Mouse (Mus musculus) olfactory bulb, adult 2 months (tissue): ENCODE data around the gene Tceal1. TPM values are rescaled to one million over a fixed set of nuclear protein-coding genes. Genes with fewer than 3 reads are reported as not detected.
"Not testable (repeated sequence)": the region's sequence is repeated elsewhere in the genome, so short reads cannot be mapped to it uniquely, and the experiment has no call there.

Source experiments
- H3K27ac ChIP-seq: fragments of 200-500 bp; 2 replicates; pipeline ENCODE4 v1.5.1; 2012; ENCODE audit warnings: low read depth, low read length; ENCODE audit not compliant: insufficient read depth
- H3K4me1 ChIP-seq: fragments of 200-500 bp; 2 replicates; pipeline ENCODE4 v1.6.1; 2012; ENCODE audit warnings: low read length; ENCODE audit not compliant: control insufficient read depth, insufficient read depth
- H3K4me3 ChIP-seq: fragments of 200-500 bp; 2 replicates; pipeline ENCODE4 v1.5.1; 2012; ENCODE audit warnings: mild to moderate bottlenecking, low read depth, low read length, moderate library complexity; ENCODE audit not compliant: insufficient read depth
- CTCF ChIP-seq: fragments of 200-500 bp; IDR thresholded peaks from 2 replicates; pipeline ENCODE4 v1.5.1; 2012; ENCODE audit warnings: low read depth, mild to moderate bottlenecking, low read length, moderate library complexity; ENCODE audit not compliant: insufficient read depth
- POLR2A ChIP-seq: fragments of 200-500 bp; IDR thresholded peaks from 2 replicates; pipeline ENCODE4 v1.6.1; 2012; ENCODE audit warnings: mild to moderate bottlenecking, low read depth, low read length, moderate library complexity; ENCODE audit not compliant: insufficient read depth
- WGBS: fragments of 180-500 bp; shearing (Covaris S2); methylation state at CpG from one replicate; pipeline ENCODE4 v1.1.7; 2018; 5-methylcytosine and 5-hydroxymethylcytosine counted together
- polyA plus RNA-seq: library from polyadenylated mRNA; stranded (reverse); fragments of >200 nt; gene quantifications from 2 replicates; pipeline ENCODE4 v1.2.4, GENCODE M21; 2012; ENCODE audit warnings: low replicate concordance; ENCODE audit not compliant: missing spikeins, insufficient read depth, insufficient read length

Tceal1 gene
- polyA plus RNA-seq, 1 experiment = not detected

- peak overlapping the region; percentile 93; the same call in 1 of the 2 replicates for H3K27ac ChIP-seq
- WGBS = 34% methylated on average over 14 of the region's 14 CpGs
- peak overlapping the region; percentile 73 for H3K4me3 ChIP-seq
- TF ChIP-seq CTCF (no peak), POLR2A (no peak)
- no peaks in the 10 kb centered on the region for H3K4me1 ChIP-seq
These were observed 1.0 kb downstream of the Tceal1 start for GRCm38 (mm10) chrX:136708782-136709181.

DNA sequence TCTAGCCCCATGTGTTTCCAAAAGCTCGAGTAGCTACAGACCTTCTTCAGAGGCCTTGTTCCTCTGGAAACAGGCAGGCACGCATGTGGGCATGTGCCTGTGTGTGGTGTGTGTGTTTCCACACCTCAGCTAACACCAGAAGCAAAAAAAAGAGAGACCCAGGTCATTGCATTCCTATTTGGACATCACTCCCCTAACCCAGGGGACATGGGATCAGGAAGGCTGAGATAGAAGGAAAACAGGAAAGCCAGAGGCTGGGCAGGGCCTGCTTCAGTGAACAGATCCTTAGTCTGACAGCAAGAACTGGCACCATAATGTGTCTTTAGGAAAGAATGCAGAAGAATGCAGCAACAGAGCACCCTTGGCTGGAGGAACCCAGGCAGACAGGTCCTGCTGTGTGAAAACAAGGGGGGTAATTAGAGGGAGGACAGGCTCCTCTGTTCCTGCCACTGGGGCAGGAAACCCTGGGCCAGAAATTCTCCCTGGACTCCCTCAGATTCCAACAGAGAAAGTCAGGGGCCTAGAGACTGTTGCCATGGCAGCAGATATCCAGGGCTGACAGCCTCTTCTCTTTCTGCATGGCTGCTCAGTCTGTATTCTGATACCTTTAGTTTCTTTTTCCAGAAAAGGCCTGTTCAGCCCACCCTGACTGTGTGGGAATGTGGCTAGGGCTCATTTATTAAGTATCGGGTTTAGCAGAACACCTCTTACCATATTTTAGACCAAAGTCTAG is 7.1 kb downstream of the Tceal1 start:
- WGBS = 35% methylated on average over 3 of the region's 3 CpGs
- not testable (repeated sequence) for H3K4me1 ChIP-seq, H3K4me3 ChIP-seq, H3K27ac ChIP-seq

GRCm38 (mm10) chrX:136732016-136732415 is 24.2 kb downstream of the Tceal1 start:
- no peak overlapping the region for H3K27ac ChIP-seq
- WGBS = 72% methylated on average over 4 of the region's 4 CpGs
- no peak overlapping the region for H3K4me3 ChIP-seq
- H3K4me1 ChIP-seq = no peaks in the 10 kb centered on the region
- TF ChIP-seq POLR2A (no peak), CTCF (no peak)

GRCm38 (mm10) chrX:136740087-136740790 is 32.5 kb downstream of the Tceal1 start:
- WGBS = 19% methylated on average over 15 of the region's 15 CpGs
- peak overlapping the region; percentile 31 for H3K4me3 ChIP-seq
- TF ChIP-seq POLR2A = no peak
- TF ChIP-seq CTCF = no peak
- H3K4me1 ChIP-seq = no peaks in the 10 kb centered on the region
- no peak overlapping the region for H3K27ac ChIP-seq

GRCm38 (mm10) chrX:136740791-136741650 is 33.2 kb downstream of the Tceal1 start:
- TF ChIP-seq CTCF (no peak), POLR2A (peak; percentile 71; the same call in 1 of the 2 replicates)
- Histone ChIP-seq H3K27ac (peak overlapping the region; percentile 80), H3K4me3 (peak overlapping the region; percentile 65), H3K4me1 (no peaks in the 10 kb centered on the region)
- 15% methylated on average over 39 of the region's 39 CpGs for WGBS

DNA sequence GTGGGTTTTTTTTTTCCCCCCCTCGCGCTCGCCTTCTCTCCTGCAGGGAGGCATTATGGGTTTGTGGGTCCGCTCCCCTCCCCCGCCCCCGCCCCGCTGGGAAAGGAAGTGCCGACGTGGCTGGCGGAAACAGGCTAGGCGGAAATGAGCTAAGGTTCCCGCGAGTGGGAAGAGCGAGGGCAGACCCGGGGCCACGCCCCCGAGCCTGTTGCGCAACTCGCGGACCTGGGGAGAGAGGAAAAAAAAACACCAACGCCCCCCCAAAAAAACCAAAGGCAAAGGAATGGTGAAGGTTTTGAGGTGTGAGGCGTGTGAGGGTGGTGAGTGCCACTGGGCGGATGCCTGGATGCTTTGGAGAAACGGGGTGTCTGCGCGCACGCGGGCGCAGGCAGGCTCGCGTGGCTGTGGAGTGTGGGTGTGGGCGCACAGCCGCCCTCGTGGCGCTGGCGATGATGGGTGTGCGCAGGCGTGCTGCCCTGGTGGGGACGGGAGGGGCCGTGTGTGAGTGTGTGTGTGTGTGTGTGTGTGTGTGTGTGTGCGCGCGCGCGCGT is 33.9 kb downstream of the Tceal1 start:
- Histone ChIP-seq H3K4me1 (no peaks in the 10 kb centered on the region), H3K27ac (peak overlapping the region; percentile 91), H3K4me3 (peak overlapping the region; percentile 60)
- TF ChIP-seq CTCF (no peak), POLR2A (no peak; the same call in 1 of the 2 replicates)
- 27% methylated on average over 45 of the region's 46 CpGs for WGBS

DNA sequence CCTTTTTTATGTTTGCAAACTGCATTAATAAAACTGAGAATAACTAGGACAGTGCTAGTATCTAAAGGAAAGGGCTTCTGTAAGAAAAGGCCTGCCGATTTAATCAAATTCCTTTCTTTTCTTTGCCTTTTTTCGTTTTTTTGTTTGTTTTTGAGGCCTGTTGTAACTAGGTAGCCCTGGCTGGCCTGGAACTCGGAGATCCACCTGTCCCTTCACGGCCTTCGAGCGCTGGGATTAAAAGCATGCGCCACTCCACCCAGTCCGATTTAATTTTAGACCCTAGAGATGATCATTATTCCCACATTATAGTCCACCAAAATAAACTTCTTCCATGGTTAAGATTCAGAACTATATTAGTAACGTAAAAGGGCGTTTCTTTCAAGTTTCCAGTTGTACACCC is 34.5 kb downstream of the Tceal1 start:
- no peak for TF ChIP-seq CTCF
- TF ChIP-seq POLR2A = no peak
- WGBS = 20% methylated on average over 10 of the region's 10 CpGs
- Histone ChIP-seq H3K27ac (peak overlapping the region; percentile 91), H3K4me3 (peak overlapping the region; percentile 60), H3K4me1 (no peaks in the 10 kb centered on the region)

DNA sequence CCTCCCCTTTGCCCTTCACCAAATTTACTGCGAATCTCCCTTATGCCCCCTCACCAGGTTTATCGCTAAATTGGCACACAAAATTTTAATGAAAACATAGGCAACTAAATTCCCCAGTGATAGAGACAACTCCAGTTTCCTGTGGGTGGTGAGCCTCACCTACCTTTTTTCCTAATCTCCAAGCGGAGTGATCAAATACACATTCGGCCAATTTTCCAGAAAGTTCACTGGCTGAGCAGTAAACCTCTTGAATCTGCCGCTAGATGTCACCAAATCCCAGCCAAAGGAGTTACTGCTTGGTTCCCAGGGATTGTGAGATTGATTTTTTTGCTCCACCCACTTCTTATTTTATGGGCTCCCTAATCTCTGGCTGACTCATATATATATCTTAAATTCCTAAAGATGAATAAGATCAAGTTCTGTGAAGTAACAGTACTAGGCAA is 34.9 kb downstream of the Tceal1 start:
- no peaks in the 10 kb centered on the region for H3K4me1 ChIP-seq
- peak overlapping the region; percentile 91 for H3K27ac ChIP-seq
- WGBS = 16% methylated on average over 5 of the region's 5 CpGs
- H3K4me3 ChIP-seq = peak overlapping the region; percentile 60; the same call in 1 of the 2 replicates
- TF ChIP-seq CTCF (no peak), POLR2A (no peak)
